Mouse (Mus musculus): Measurements from ENCODE around the gene Tuba3b. TPM values are rescaled to one million over a fixed set of nuclear protein-coding genes. Genes with fewer than 3 reads are reported as not detected.

The Tuba3b gene
- polyA plus RNA-seq, 1 experiment from 2014 or later, result not detected

DNA sequence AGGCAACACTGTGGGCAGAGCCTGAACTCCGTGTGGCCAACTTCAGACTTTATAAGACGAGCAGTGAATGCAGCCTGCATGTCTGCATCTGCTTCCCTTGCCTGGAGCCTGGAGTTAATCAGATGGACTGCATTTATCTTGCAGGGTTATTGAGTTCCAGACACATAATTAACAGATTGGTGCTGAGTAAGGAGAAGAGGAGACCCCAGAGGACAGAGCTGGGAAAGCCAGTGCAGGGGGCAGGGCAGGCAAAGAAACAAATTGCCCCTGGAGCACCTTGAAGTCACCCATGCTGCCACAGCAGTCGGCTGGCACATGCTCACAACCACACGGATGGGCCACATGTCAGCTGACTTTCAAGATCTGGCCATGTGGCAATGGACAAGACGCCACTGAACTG lies 48.7 kb downstream of the Tuba3b start:
- ATAC-seq (ENCODE audit: insufficient number of reproducible peaks, low FRiP score, low TSS enrichment, low read depth) (no peak), DNase-seq (ENCODE audit: low spot score) (no peak)
- H3K36me3 ChIP-seq (ENCODE audit: control insufficient read depth, insufficient read depth, low read length), result no peaks in the 10 kb centered on the region
- 39% methylated on average over 5 of the region's 5 CpGs for WGBS
- H3K27ac ChIP-seq (replicated peaks; ENCODE audit: low read depth, low read length), result no peak overlapping the region
- no peak overlapping the region for H3K9ac ChIP-seq (ENCODE audit: low read length)
- no peaks in the 10 kb centered on the region for H3K27me3 ChIP-seq (ENCODE audit: control insufficient read depth, insufficient read depth, low read length)
- H3K9me3 ChIP-seq (ENCODE audit: control insufficient read depth, low read length), result no peaks in the 10 kb centered on the region
- H3K4me3 ChIP-seq (ENCODE audit: low read depth, low read length), result no peak overlapping the region
- no peak overlapping the region for H3K4me2 ChIP-seq (ENCODE audit: low read depth, severe bottlenecking)
- peaks cover 5% of the 10 kb centered on the region; the same call in 1 of the 2 replicates for H3K4me1 ChIP-seq (ENCODE audit: control insufficient read depth, insufficient read depth, low read length)

- peaks cover 5% of the 10 kb centered on the region; the same call in 1 of the 2 replicates for H3K4me1 ChIP-seq (ENCODE audit: control insufficient read depth, insufficient read depth, low read length)
- no peak overlapping the region for H3K4me2 ChIP-seq (ENCODE audit: low read depth, severe bottlenecking)
- ATAC-seq (ENCODE audit: insufficient number of reproducible peaks, low FRiP score, low TSS enrichment, low read depth) (no peak), DNase-seq (ENCODE audit: low spot score) (no peak)
- no peaks in the 10 kb centered on the region for H3K36me3 ChIP-seq (ENCODE audit: control insufficient read depth, insufficient read depth, low read length)
- WGBS, result 89% methylated on average over 3 of the region's 3 CpGs
- H3K4me3 ChIP-seq (ENCODE audit: low read depth, low read length), result no peak overlapping the region
- no peak overlapping the region for H3K27ac ChIP-seq (replicated peaks; ENCODE audit: low read depth, low read length)
- no peak overlapping the region for H3K9ac ChIP-seq (ENCODE audit: low read length)
- no peaks in the 10 kb centered on the region for H3K9me3 ChIP-seq (ENCODE audit: control insufficient read depth, low read length)
- H3K27me3 ChIP-seq (ENCODE audit: control insufficient read depth, insufficient read depth, low read length), result no peaks in the 10 kb centered on the region
Measured at GRCm38 (mm10) chr6:145665751-145666150, 50.2 kb downstream of the Tuba3b start.

DNA sequence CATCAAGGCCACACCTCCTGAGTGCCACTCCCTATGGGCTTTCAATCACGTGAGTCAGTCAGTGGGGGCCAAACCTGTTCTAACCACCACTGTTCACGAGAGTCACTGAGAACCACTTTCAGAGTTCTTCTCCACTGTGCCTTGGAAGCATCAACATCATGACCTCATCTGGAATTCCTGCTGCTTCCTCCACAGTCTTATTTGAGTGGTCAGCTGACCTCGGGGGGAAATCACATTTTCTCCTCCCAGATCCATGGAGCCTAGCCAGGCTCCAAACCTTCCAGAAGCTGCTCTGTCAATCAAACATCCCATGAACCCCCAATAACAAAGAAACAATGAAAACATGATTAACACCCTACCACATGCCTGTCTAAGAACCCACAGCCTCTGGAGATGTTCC lies 52.1 kb downstream of the Tuba3b start:
- no peak for DNase-seq (ENCODE audit: low spot score)
- Histone ChIP-seq H3K27ac (replicated peaks; ENCODE audit: low read depth, low read length) (no peak overlapping the region), H3K4me1 (ENCODE audit: control insufficient read depth, insufficient read depth, low read length) (peaks cover 5% of the 10 kb centered on the region; the same call in 1 of the 2 replicates), H3K9me3 (ENCODE audit: control insufficient read depth, low read length) (no peaks in the 10 kb centered on the region), H3K4me3 (ENCODE audit: low read depth, low read length) (no peak overlapping the region), H3K4me2 (ENCODE audit: low read depth, severe bottlenecking) (no peak overlapping the region), H3K27me3 (ENCODE audit: control insufficient read depth, insufficient read depth, low read length) (no peaks in the 10 kb centered on the region), H3K36me3 (ENCODE audit: control insufficient read depth, insufficient read depth, low read length) (no peaks in the 10 kb centered on the region), H3K9ac (ENCODE audit: low read length) (no peak overlapping the region)
- 83% methylated on average over 3 of the region's 3 CpGs for WGBS
- ATAC-seq (ENCODE audit: insufficient number of reproducible peaks, low FRiP score, low TSS enrichment, low read depth), result no peak

GRCm38 (mm10) chr6:145669596-145670071 lies 54.1 kb downstream of the Tuba3b start:
- 78% methylated on average over 10 of the region's 10 CpGs for WGBS
- H3K27ac ChIP-seq (replicated peaks; ENCODE audit: low read depth, low read length), result no peak overlapping the region
- H3K4me1 ChIP-seq (ENCODE audit: control insufficient read depth, insufficient read depth, low read length), result no peaks in the 10 kb centered on the region
- H3K4me2 ChIP-seq (ENCODE audit: low read depth, severe bottlenecking), result no peak overlapping the region
- no peaks in the 10 kb centered on the region for H3K36me3 ChIP-seq (ENCODE audit: control insufficient read depth, insufficient read depth, low read length)
- ATAC-seq (ENCODE audit: insufficient number of reproducible peaks, low FRiP score, low TSS enrichment, low read depth) (no peak), DNase-seq (ENCODE audit: low spot score) (no peak)
- no peak overlapping the region for H3K9ac ChIP-seq (ENCODE audit: low read length)
- no peak overlapping the region for H3K4me3 ChIP-seq (ENCODE audit: low read depth, low read length)
- H3K27me3 ChIP-seq (ENCODE audit: control insufficient read depth, insufficient read depth, low read length), result no peaks in the 10 kb centered on the region
- no peaks in the 10 kb centered on the region for H3K9me3 ChIP-seq (ENCODE audit: control insufficient read depth, low read length)

Other genes with a start within 250 kb of the Tuba3b start
- 0.37 TPM in 1 of 2 replicates, not detected in the other for gene Lmntd1, start 1.4 kb upstream of the Tuba3b start, polyA plus RNA-seq (2014; fragmentation: Nextera tagmentation; extraction: Ambion mirVana)
- gene Rassf8, start 131.0 kb downstream of the Tuba3b start, polyA plus RNA-seq (2014; fragmentation: Nextera tagmentation; extraction: Ambion mirVana), result 8.0 and 10.3 TPM in 2 replicates
- gene Bhlhe41, start 249.8 kb downstream of the Tuba3b start, polyA plus RNA-seq (2014; fragmentation: Nextera tagmentation; extraction: Ambion mirVana), result 0.49 and 0.70 TPM in 2 replicates